Mouse (Mus musculus) gastrocnemius, adult 2 months (tissue): ENCODE results near the gene Aatk. TPM values are rescaled to one million over a fixed set of nuclear protein-coding genes. Genes with fewer than 3 reads are reported as not detected.

Source experiments
- DNase-seq: peaks from one replicate; pipeline ENCODE4 v3.0.0; 2022
- H3K27ac ChIP-seq: fragments of 200-600 bp; 2 replicates; pipeline ENCODE4 v1.8.1; 2022; ENCODE audit warnings: mild to moderate bottlenecking
- H3K4me3 ChIP-seq: fragments of 200-600 bp; 2 replicates; pipeline ENCODE4 v1.8.1; 2022; ENCODE audit warnings: mild to moderate bottlenecking, moderate library complexity
- CTCF ChIP-seq: fragments of 200-600 bp; IDR thresholded peaks from 2 replicates; pipeline ENCODE4 v1.8.1; 2022; ENCODE audit warnings: antibody characterized with exemption, mild to moderate bottlenecking, moderate library complexity
- intact Hi-C: fragments of 180-260 bp; cut with DNase I; formaldehyde crosslinking; loops from one replicate; pipeline ENCODE4 v1.15.1; 2025
- total RNA-seq, 2 experiments: library from RNA; stranded (reverse); gene quantifications; 2 replicates each; pipeline ENCODE4 v1.2.3; 2021

The Aatk gene
- total RNA-seq, 2 experiments from 2014 or later = 2.8 to 2.9 TPM

DNA sequence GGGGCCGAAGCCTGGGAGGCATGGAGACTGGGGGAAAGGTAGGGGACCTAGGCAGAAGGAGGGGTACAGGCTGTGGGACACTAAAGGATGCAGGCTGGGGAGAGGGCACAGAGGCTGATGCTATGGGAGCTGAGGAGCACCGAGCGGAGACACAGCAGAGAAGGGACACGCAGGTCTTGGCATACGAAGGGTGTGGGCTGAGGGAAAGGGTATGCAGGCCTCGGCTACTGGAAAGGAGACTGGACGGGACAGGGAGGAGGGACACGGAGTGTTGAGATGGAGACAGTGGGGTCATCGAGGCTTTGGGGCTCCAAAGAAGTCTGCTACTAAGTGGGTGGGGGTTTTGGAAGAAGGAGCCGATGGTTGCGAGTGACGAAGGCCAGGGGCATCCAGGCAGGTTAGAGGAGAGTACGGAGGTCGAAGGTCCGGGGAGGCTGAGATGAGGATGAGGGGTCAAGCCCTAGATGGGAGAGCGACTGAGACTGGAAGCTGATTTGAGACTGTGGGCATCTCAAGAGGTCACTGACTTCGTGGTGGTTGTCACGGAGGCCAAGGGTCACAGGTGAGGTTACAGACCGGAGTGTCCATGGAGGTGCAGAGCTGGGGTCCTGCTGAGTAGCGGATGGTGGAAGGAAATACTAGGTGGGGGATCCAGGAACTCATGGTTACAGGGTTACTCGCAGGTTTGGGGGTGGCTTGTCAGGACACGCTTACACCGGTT, 724 bp upstream of the Aatk start:
- no peak for DNase-seq
- no peak for TF ChIP-seq CTCF
- intact Hi-C loops = no loop called here
- H3K27ac ChIP-seq = no peak overlapping the region
- peak overlapping the region; percentile 81 for H3K4me3 ChIP-seq

DNA sequence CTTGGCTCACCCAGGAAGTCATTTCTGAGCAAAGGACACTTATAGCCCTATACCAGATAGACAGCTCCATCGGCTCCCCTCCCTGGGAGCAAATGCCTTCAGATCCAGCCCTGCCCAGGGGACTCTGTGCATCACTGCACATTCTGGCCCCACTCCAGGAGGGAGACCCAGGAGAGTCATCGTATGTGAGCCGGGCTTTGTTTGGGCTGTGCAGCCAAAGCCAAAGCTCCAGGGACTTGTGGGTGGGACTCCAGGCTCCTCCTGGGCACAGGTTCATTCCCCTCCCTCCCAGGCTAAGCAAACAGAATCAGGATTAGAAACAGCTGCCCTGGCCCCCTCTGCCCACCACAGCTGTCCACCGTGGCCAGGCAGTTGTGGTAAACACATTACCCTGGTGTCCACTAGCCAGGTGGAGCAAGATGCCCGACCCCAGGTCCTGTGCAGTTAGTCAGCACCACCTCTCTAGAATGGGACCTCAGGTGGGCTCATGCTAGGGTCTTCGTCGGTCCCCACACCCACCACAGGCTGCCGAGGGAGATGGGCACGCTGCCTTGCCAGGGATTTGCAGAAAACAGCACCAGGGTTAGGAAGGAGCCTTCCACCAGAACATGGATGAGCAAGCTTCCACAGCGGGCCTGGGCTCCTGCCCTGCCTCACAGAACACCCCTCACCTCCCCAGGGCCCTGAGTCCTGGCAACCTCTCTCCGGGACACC, 971 bp downstream of the Aatk start:
- Histone ChIP-seq H3K4me3 (peak overlapping the region; percentile 81), H3K27ac (peak overlapping the region; percentile 83)
- TF ChIP-seq CTCF = no peak
- intact Hi-C loops = no loop called here
- DNase-seq = peak; percentile 69

DNA sequence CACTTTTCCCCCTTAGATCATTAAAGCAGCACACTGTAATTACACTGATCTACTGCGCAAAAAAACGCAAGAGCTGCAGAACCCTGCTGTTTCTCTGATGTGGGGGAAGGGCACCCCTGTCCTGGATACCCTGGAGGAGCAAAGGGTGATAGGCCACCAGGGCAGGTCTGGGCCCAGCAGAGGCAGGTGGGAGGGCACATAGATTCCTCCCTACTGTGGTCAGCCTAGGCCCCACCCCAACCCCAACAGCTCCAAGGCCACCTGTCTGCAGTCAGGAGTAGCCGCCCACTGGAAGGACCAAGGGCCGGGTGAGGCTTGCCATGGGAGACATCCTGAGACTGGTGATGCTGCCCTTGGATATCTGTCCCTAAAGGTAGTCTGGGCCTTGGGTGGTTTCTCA, 1.6 kb downstream of the Aatk start:
- intact Hi-C loops = no loop called here
- TF ChIP-seq CTCF = no peak
- peak overlapping the region; percentile 83 for H3K27ac ChIP-seq

DNA sequence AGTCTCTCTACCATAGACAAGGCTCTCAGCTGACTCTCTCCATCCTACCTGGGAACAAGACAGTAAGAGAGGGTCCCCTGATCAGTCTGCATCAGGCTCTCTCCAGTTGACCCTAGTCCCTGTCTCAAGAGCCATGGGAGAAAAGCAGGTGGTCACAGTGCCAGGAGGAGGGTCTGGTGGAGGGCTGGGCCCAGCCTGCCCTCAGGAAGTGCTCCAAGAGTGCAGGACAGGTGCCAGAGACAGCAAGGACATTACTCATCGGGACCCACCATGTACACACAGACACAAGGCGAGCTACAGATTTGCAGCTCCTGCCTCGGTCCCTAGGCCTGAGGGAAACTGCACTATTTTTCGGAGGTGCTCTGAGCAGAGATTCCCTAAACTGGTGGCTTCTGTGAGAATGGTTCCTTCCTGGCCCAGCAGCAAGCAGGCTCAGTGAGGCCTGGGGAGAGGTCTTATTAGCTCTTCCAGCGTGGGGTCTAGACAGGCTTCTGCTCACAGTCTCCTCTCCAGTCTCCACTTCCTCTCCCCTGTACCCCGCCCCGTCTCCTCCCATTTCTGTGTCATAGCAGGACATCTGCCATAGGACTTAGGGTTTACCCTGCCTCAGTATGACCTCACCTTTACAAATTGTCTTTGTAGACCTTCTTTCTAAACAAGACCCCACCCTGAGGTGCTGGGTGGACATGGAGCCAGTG, 4.7 kb downstream of the Aatk start:
- intact Hi-C loops = no loop called here
- no peak for DNase-seq

More for the DNA sequence above, 1.6 kb downstream of the Aatk start:
- no peak for DNase-seq
- no peak overlapping the region for H3K4me3 ChIP-seq

DNA sequence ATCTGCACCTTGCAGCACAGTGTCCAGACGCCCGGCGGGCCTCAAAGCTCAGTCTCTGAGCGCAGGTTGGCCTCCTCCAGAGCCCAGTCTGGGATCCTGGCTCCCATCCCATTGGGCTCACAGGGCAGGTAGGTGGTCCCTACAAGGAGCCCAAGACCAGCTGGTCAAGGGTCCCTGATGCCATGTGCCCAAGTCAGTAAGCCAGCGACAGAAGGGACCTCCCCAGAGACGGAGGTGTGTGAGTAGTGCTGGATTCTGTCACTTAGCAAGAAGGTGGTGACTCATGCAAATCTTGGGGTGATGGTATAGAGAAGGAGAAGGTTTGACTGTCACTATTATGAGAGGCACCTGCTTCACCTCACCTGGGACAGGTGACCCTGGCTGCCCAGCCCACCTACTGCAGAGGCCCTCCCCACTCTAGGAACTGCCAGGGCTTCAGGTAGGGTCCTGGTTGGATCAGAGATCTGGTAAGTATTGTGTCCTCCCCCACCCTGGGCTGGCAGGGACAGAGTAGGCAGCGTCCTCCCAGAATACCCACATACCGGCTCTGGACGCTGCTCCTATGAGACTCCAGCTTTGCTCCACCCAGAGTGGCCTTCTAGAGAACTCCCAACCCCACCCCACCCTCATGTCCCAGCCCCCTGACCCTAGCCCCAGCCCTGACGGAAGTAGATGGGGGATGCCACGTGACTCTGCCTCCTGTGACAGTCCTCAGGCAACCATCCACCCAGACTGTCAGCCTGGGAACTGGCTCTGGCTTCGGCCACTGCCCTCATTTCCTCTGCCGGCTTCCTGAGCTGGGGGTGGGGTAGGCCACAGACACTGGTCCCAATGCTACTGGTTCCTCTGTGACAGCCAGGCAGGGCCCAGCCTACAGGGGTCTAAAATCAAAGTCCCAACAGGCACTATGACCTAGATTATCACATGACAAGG, 5.5 kb downstream of the Aatk start:
- peak overlapping the region; percentile 60 for H3K4me3 ChIP-seq
- peak overlapping the region; percentile 81 for H3K27ac ChIP-seq
- intact Hi-C loops = no loop called here
- DNase-seq = peak; percentile 78
- TF ChIP-seq CTCF = no peak

More for the DNA sequence above, 4.7 kb downstream of the Aatk start:
- Histone ChIP-seq H3K27ac (peak overlapping the region; percentile 81), H3K4me3 (peak overlapping the region; percentile 60; the same call in 1 of the 2 replicates)
- TF ChIP-seq CTCF = no peak

DNA sequence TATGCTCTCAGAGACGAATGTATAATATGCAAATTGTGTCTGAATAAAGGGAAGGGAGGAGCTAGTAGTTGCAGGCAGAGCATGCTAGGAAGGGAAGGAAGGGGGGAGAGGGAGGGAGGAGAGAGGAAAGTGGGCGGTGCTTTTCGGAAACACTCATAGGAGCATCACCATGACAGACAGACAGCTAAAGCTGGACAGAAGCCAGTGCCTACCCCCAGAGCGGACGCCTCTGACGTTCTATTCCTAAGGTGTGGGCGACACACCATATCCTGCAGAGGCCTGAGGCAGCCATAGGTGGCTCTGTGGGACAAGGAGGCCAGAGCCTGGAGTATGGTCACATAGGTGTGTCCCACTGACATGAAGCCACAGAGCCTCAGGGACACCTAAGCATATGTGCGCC, 6.5 kb downstream of the Aatk start:
- peak overlapping the region; percentile 81 for H3K27ac ChIP-seq
- DNase-seq = no peak
- no peak for TF ChIP-seq CTCF

DNA sequence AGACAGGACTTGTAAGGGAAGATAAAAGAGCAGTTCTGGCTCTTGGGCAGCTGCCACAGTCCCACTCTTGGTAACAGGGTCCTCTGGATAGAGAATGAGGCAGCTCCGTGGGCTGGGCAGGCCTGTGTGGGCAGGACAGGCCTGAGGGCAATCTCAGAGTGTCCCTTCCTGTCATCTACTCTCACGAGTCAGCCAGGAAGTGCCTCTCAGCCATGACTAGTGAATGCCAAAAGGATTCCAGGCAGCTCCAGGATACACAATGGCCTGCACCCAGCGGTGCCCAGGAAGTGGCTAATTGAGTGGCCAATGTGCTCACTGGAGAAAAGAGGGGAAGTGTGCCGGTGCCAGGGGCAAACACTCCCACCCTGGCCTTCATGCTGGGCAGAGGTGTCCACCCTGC, 7.4 kb downstream of the Aatk start:
- H3K4me3 ChIP-seq = no peak overlapping the region

More for the DNA sequence above, 6.5 kb downstream of the Aatk start:
- H3K4me3 ChIP-seq = no peak overlapping the region
- intact Hi-C loops = no loop called here

DNA sequence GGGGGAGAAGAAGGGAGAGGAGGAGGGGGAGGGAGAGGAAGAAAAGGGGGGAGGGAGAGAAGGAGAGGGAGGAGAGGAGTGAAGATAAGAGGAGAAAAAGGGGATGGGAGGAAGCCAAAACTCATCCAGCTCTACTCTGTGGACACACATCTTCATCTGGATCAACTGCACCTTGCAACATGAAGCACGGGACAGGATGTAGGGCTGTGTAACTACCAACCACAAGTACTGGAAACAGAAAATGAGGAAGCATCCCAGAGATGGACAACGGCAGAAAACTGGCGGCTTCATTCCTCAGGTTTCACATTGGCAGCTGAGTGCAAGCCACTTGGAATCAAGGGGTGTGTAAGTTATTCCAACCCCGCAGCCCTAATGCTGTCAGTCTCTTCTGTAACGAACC, 12.2 kb downstream of the Aatk start:
- no peak for DNase-seq
- TF ChIP-seq CTCF = no peak
- Histone ChIP-seq H3K27ac (no peak overlapping the region), H3K4me3 (no peak overlapping the region)
- intact Hi-C loops = loop anchor here (10.0 kb wide), 1 partner anchor 270 kb away; no protein-coding TSS in a partner anchor

More for the DNA sequence above, 7.4 kb downstream of the Aatk start:
- TF ChIP-seq CTCF = no peak
- intact Hi-C loops = loop anchor here (10.0 kb wide), 1 partner anchor 265 kb away; no protein-coding TSS in a partner anchor
- no peak for DNase-seq
- H3K27ac ChIP-seq = peak overlapping the region; percentile 81

DNA sequence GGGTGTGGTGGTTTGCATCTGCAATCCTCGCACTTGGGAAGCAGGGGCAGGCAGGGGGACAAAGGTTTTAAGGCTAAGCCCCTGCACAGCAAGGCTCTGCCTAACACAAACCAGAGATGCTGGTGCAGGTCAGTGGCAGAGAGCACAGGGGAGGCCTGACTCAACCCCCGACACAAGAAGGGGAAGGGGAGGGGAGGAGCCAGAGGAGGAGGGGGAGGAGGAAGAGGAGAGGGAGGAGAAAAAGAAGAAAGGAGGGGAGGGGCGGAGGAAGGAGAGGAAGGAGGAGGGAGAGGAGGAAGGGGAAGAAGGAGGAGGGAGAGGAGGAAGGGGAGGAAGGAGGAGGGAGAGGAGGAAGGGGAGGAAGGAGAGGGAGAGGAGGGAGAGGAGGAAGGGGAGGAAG, 12.7 kb downstream of the Aatk start:
- no peak for TF ChIP-seq CTCF
- no peak for DNase-seq
- Histone ChIP-seq H3K4me3 (no peak overlapping the region), H3K27ac (no peak overlapping the region)
- intact Hi-C loops = loop anchor here (10.0 kb wide), 1 partner anchor 270 kb away; no protein-coding TSS in a partner anchor

DNA sequence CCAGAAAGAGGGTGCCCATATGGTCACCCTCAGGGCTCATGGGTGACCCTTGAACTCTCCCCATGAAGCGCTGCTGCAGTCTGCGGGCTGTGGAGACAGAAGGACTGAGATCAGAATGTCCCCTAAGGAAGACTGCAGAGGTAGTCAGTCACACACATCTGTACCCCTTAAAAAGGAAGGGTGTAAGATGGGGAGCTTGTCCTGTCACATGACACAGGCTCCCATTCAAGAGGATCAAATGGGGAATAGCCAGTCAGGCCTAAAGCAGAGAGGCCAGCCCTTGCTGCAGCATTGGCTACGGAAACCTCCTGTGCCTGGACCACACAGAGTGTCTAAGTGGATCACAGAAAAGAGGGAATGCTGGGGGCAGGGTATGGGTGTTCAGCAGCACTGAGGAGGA, 13.5 kb downstream of the Aatk start:
- H3K27ac ChIP-seq = no peak overlapping the region
- DNase-seq = no peak
- H3K4me3 ChIP-seq = no peak overlapping the region
- intact Hi-C loops = loop anchor here (10.0 kb wide), 1 partner anchor 271 kb away; no protein-coding TSS in a partner anchor
- no peak for TF ChIP-seq CTCF

DNA sequence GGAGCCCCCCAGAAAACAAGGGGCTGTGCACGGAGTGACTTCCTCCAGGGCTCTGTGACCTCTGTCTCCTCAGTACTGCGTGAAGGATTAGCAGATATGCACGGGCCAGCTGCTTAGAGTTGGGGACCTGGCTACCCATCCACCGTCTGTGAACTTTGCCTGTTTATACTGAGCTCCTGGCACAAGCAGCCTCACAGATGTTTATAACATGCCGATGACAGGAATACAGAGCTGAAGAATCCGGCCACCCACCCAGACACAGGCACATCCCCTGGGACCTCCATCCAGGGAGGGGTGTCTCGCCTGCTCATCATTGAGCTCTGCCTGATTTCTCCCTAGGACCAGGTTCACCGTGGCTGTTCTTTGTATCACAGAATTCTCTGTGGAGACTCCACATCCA, 14.9 kb downstream of the Aatk start:
- H3K4me3 ChIP-seq = no peak overlapping the region
- intact Hi-C loops = loop anchor here (10.0 kb wide), 1 partner anchor 273 kb away; no protein-coding TSS in a partner anchor
- H3K27ac ChIP-seq = no peak overlapping the region
- DNase-seq = no peak
- no peak for TF ChIP-seq CTCF
